Mouse (Mus musculus): Measurements from ENCODE around the gene Ercc6l2.

Gene Ercc6l2

GRCm38 (mm10) chr13:63877138-63877537, 62.1 kb downstream of the Ercc6l2 start:
- in situ Hi-C loops (cut with MboI; ENCODE audit: unreplicated experiment in 2 of 2): no loop called here

- in situ Hi-C loops (cut with MboI; ENCODE audit: unreplicated experiment in 2 of 2): no loop called here
Observed at GRCm38 (mm10) chr13:63879105-63879863, 64.2 kb downstream of the Ercc6l2 start.

GRCm38 (mm10) chr13:63879864-63880141, 64.8 kb downstream of the Ercc6l2 start:
- in situ Hi-C loops (cut with MboI; ENCODE audit: unreplicated experiment in 2 of 2): no loop called here

GRCm38 (mm10) chr13:63885532-63885949, 70.5 kb downstream of the Ercc6l2 start:
- in situ Hi-C loops (cut with MboI; ENCODE audit: unreplicated experiment in 2 of 2): no loop called here

- in situ Hi-C loops (cut with MboI; ENCODE audit: unreplicated experiment in 2 of 2): no loop called here
Observed at GRCm38 (mm10) chr13:63886429-63887052, 71.5 kb downstream of the Ercc6l2 start.

GRCm38 (mm10) chr13:63900679-63901302, 85.8 kb downstream of the Ercc6l2 start:
- in situ Hi-C loops (cut with MboI; ENCODE audit: unreplicated experiment in 2 of 2): no loop called here

GRCm38 (mm10) chr13:63901303-63901713, 86.3 kb downstream of the Ercc6l2 start:
- in situ Hi-C loops (cut with MboI; ENCODE audit: unreplicated experiment in 2 of 2): no loop called here

- in situ Hi-C loops (cut with MboI; ENCODE audit: unreplicated experiment in 2 of 2): no loop called here
Observed at GRCm38 (mm10) chr13:63901714-63902597, 86.9 kb downstream of the Ercc6l2 start.

- in situ Hi-C loops (cut with MboI; ENCODE audit: unreplicated experiment in 2 of 2): no loop called here
Observed at GRCm38 (mm10) chr13:63906516-63906915, 91.5 kb downstream of the Ercc6l2 start.

GRCm38 (mm10) chr13:63907437-63907836, 92.4 kb downstream of the Ercc6l2 start:
- in situ Hi-C loops (cut with MboI; ENCODE audit: unreplicated experiment in 2 of 2): no loop called here

- in situ Hi-C loops (cut with MboI; ENCODE audit: unreplicated experiment in 2 of 2): no loop called here
Observed at GRCm38 (mm10) chr13:63910141-63910804, 95.2 kb downstream of the Ercc6l2 start.

GRCm38 (mm10) chr13:63911617-63912016, 96.6 kb downstream of the Ercc6l2 start:
- in situ Hi-C loops (cut with MboI; ENCODE audit: unreplicated experiment in 2 of 2): no loop called here

- in situ Hi-C loops (cut with MboI; ENCODE audit: unreplicated experiment in 2 of 2): no loop called here
Observed at GRCm38 (mm10) chr13:63913136-63913535, 98.1 kb downstream of the Ercc6l2 start.

- in situ Hi-C loops (cut with MboI; ENCODE audit: unreplicated experiment in 2 of 2): no loop called here
Observed at GRCm38 (mm10) chr13:63915176-63915575, 100.1 kb downstream of the Ercc6l2 start.

- in situ Hi-C loops (cut with MboI; ENCODE audit: unreplicated experiment in 2 of 2): no loop called here
Observed at GRCm38 (mm10) chr13:63915684-63916083, 100.6 kb downstream of the Ercc6l2 start.

GRCm38 (mm10) chr13:63916568-63916967, 101.5 kb downstream of the Ercc6l2 start:
- in situ Hi-C loops (cut with MboI; ENCODE audit: unreplicated experiment in 2 of 2): no loop called here

- in situ Hi-C loops (cut with MboI; ENCODE audit: unreplicated experiment in 2 of 2): no loop called here
Observed at GRCm38 (mm10) chr13:63917198-63917767, 102.2 kb downstream of the Ercc6l2 start.

GRCm38 (mm10) chr13:63917776-63918621, 103.0 kb downstream of the Ercc6l2 start:
- in situ Hi-C loops (cut with MboI; ENCODE audit: unreplicated experiment in 2 of 2): no loop called here

- in situ Hi-C loops (cut with MboI; ENCODE audit: unreplicated experiment in 2 of 2): no loop called here
Observed at GRCm38 (mm10) chr13:63918733-63919422, 103.8 kb downstream of the Ercc6l2 start.
